Mouse (Mus musculus): ENCODE data around the gene Parp12. TPM values are rescaled to one million over a fixed set of nuclear protein-coding genes. Genes with fewer than 3 reads are reported as not detected.

Gene Parp12
- total RNA-seq, 2 experiments from 2014 or later, result 4.1 to 4.2 TPM

DNA sequence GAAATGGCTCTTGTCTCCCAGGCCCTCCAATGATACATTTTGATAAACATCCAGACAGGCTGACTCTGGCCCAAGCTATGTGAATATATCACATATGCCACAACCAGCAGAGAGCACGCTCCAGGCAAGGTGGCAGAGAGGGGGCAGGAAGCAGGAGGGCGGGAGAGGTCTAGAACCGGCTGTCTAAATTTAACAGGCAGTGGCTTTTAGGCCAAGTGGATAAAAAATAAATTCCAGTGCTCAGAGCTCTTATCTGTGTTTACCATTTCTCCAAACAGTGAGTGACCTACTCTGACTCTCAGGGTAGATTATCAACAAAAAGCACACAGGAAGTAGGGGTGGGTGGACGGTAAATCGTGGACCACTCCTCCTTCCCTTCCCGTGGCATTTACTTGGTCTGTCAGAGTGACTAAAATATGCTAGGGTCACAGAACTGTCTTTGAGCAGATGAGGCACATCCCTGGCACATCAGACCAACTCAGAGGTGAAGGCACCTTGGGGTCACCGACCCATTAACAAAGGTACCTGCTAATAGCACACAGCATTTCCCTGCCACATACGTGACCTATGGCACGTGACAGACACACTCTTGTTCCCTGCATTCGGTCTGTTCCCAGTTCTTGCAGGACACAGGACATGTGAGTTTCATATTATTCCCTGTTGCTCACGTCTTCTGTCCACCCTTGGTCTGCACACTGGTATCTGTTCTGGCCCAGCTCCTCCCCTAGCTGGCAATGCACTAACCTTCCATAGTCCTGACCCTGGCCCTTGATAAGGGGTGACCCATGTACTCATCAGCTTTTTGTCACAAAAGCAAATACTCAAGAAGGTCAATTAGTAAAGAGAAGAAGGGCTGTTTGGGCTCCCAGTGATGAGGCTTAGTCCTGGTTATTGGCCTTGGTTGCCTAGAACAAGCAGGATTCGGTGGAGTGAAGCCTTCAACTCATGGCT, 58.3 kb downstream of the Parp12 start:
- no peak for DNase-seq
- intact Hi-C loops (cut with DNase I; ENCODE audit: low total_unique reads), result loop anchor here (10.0 kb wide), 2 partner anchors 145 to 325 kb away; no protein-coding TSS in a partner anchor

- no peak for DNase-seq
- intact Hi-C loops (cut with DNase I; ENCODE audit: low total_unique reads), result no loop called here
Observed at GRCm38 (mm10) chr6:39058936-39059335, 59.2 kb downstream of the Parp12 start.

DNA sequence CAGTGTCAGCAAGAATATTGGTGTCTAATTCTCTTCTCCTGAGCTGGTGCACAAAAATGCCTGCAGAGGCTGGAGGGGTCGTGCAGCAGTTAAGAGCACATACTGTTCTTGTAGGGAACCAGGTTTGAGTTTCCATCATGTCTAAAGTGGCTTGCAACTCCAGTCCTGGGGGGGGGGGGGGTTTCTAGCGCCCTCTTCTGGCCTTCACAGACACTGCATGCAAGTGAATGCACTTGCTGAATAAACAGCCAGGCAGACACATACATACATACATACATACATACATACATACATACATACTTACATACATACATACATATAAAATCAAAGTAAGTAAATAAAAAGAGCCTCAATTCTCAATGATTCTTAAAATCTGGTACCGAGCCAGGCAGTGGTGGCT, 59.8 kb downstream of the Parp12 start:
- intact Hi-C loops (cut with DNase I; ENCODE audit: low total_unique reads), result no loop called here
- DNase-seq, result no peak

DNA sequence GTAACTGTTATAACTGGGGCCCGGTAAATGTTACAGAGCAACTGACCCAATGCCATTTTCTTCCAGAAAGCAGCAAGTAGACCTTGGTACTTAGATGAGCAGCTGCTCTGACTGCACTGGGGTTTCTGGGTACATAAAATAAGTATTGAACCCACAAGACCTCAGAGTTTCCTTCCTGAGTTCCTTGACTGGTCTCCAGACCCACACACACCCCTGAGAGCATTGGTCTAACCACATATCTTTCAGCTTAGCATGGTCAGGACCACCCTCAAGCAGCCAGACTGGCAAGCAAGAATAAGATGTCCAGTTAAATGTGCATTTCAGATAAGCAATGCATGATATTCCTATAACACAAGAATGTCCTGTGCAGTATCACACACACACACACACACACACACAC, 61.0 kb downstream of the Parp12 start:
- no peak for DNase-seq
- intact Hi-C loops (cut with DNase I; ENCODE audit: low total_unique reads), result no loop called here

DNA sequence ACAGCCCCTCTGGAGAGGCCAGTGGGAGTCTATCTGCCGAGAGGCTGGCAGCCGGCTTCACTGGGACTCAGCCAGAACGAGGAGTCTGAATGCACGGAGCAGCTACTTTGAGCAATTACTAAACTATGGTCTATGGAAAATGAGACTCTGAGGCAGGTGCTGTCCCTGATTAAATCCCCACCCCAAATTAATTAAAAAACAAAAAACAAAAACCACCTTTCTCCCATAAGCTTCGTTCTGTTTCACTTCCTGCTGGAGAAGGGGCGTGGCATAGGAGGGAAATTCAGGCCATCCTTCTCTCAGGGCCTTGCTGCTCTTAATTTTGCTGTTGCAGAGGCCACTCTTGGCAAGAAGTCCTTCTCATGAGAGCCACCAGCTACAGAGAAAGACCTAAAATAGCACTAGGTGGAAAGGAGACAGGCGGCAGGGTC, 62.3 kb downstream of the Parp12 start:
- peak; percentile 32 for DNase-seq
- intact Hi-C loops (cut with DNase I; ENCODE audit: low total_unique reads), result no loop called here

DNA sequence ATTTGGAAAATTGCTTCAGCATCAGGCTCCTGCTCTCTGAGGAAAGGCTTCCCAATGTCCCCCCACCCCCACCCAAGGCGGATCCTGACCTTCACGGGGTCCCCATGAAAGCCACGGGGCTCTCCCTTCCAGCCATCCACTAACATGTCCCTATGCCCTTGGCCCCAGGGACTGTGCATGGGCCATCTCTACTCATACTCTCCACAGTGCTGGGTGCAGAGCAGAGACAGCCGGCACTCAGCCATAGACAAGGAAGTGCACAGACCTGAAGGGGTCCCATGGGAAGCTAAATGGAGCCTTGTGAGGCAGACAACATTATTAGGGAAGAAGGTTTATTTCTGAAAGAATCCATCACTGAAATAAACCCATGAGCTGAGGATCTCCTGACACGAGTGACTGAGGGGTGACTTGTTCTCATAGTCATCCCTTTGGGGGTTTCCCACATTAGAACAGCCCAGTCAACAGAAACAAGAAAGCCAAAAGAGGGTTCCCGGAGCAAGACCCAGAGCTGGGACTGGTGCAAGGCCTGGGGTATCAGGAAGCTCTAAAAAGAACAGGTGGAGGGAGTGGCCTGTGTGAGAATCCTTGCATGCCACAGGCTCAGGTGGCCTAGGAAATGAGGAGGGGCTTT, 63.2 kb downstream of the Parp12 start:
- intact Hi-C loops (cut with DNase I; ENCODE audit: low total_unique reads), result no loop called here
- DNase-seq, result no peak

GRCm38 (mm10) chr6:39054206-39054864, 63.8 kb downstream of the Parp12 start:
- intact Hi-C loops (cut with DNase I; ENCODE audit: low total_unique reads), result no loop called here
- no peak for DNase-seq

- DNase-seq, result no peak
- intact Hi-C loops (cut with DNase I; ENCODE audit: low total_unique reads), result no loop called here
Observed at GRCm38 (mm10) chr6:39052636-39053035, 65.5 kb downstream of the Parp12 start.

DNA sequence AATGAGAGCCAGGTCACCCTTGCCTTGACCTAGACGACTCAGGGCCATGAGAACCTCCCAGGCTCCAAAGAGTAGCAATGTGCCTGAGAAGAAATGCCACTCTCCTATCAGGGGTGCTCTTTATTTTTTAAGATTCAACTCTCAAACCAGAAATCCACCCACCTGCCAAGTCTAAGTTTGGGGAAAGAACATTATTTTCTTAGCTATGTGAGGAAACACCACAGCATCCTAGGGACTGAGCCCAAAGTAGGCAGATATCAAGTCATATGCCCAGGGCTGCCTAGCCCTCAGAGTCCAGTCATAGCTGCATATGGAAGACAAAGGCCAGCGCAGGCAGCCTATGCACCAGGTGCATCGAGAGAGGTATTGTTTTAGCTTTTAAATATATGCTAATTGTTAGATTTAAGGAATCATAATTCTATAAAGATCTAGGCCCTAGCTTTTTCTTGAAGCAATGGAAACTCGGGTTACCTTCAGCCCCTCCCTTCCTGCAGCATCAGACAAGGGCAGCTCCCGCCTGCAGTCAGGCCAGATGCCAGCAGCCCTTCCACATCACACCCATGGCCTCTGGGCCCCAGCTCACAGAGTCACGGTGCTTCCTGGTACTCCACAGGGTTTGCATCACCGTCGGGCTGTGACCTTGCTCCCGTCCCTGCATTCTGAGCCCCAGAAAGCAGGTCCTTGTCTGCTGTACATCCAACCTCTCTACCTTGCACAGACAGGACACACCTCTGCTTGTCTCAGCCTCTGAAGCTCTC, 66.2 kb downstream of the Parp12 start:
- DNase-seq, result no peak
- intact Hi-C loops (cut with DNase I; ENCODE audit: low total_unique reads), result no loop called here

- intact Hi-C loops (cut with DNase I; ENCODE audit: low total_unique reads), result no loop called here
- DNase-seq, result no peak
Observed at GRCm38 (mm10) chr6:39050836-39051235, 67.3 kb downstream of the Parp12 start.

GRCm38 (mm10) chr6:39049141-39049540, 69.0 kb downstream of the Parp12 start:
- intact Hi-C loops (cut with DNase I; ENCODE audit: low total_unique reads), result no loop called here
- no peak for DNase-seq

DNA sequence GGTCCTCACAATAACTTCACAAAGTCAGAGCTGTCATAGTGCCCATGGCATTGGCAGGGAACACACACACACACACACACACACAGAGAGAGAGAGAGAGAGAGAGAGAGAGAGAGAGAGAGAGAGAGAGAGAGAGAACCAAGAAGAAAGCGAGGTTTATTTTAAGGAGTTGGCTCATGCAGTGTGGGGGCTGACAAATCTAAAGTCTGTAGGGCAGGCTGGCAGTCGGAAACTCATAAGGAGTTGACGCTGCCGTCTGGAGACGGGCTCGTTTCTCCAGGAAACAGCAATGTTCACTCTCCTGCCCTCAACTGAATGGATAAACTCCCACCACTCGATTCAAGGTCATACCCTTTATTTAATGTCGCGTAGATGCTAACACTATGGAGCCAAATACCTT, 77.7 kb downstream of the Parp12 start:
- intact Hi-C loops (cut with DNase I; ENCODE audit: low total_unique reads), result no loop called here
- DNase-seq, result no peak

Other genes starting within 250 kb of the Parp12 start
- gene Tbxas1, start 242.9 kb downstream of the Parp12 start, total RNA-seq (2021), result 1 to 10 TPM in 1 of 2 experiments, under 1 TPM in 1; 0.75 to 1.4 TPM
- gene Hipk2, start 242.2 kb downstream of the Parp12 start, total RNA-seq (2021), result 10 to 100 TPM; 45.8 to 49.0 TPM
- 10 to 100 TPM; 15.0 to 16.6 TPM for gene Kdm7a, start 88.4 kb upstream of the Parp12 start, total RNA-seq (2021)

All from gastrocnemius, postnatal 14 days (tissue).